Mouse (Mus musculus): ENCODE data around the gene Olfr615. TPM values are rescaled to one million over a fixed set of nuclear protein-coding genes. Genes with fewer than 3 reads are reported as not detected.

The Olfr615 gene
- polyA plus RNA-seq (2015; fragmentation: Nextera tagmentation; extraction: Ambion mirVana), result not detected in 2 replicates

DNA sequence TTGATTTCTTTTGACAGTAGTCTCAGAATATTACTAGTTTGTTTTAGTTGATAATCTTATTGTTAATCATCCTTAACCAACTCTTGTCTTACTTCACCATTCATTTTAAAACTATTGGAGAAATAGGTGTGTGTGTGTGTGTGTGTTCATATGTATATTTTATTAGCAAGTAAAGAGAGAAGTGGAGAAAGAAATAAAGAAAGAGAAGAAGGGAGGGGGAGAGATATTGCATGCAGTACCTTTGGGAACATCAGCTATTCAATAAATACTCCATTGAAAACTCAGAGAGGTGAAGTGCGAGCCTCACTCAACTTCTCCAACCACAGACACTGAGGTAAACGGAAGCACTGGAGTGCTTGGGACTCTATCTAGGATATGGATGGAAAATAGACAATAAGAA is at the start of gene Olfr615:
Gene Olfr615 (plus strand): TSS at position 301 of the 400 bp plus-strand sequence.

DNA sequence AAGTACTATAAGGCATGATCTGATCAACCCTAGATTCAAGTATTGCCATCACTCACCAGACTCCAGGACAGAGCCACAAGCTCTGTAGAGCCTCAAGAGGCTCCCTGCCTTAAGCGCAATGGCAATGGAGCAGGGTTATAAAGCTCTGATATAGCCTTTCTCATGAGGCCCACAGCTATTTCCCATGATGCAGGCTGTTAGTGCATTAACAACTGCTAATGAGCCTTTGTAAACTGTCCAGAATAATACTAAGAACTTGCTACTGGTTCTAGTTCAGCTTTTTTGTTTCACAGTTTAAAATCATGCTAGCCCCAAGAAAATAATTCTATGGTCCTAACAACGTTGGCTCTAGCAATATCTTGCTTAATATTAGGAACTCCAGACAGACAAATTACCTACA is 43.9 kb upstream of the Olfr615 start, which contains the start of gene Olfr610:
Gene Olfr610 (minus strand): TSS at position 101 of the 400 bp plus-strand sequence.

DNA sequence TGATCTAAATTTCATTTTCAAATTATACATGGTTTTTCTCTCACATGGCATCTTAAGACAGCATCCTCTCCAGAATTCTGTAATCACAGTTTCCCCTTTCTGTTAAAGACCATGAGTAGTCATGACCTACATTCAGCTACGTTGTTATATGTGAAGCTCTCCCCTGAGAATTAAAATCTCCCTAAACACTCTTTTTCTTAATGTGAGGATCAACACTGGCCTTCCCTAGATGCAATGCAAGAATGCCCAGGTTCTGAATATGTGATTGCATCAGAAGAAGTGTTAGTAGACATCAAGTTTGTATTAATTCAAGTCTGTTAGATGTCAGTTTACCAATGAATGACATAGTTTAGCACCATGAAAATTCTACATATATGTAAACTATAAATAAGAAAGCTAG is 35.1 kb upstream of the Olfr615 start, which contains the start of gene Olfr611:
Gene Olfr611 (minus strand): TSS at position 101 of the 400 bp plus-strand sequence.

DNA sequence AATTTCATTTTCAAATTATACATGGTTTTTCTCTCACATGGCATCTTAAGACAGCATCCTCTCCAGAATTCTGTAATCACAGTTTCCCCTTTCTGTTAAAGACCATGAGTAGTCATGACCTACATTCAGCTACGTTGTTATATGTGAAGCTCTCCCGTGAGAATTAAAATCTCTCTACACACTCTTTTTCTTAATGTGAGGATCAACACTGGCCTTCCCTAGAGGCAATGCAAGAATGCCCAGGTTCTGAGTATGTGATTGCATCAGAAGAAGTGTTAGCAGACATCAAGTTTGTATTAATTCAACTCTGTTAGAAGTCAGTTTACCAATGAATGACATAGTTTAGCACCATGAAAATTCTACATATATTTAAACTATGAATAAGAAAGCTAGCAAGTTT is 13.3 kb upstream of the Olfr615 start, which contains the start of gene Olfr612:
Gene Olfr612 (minus strand): TSS at position 101 of the 400 bp plus-strand sequence.

DNA sequence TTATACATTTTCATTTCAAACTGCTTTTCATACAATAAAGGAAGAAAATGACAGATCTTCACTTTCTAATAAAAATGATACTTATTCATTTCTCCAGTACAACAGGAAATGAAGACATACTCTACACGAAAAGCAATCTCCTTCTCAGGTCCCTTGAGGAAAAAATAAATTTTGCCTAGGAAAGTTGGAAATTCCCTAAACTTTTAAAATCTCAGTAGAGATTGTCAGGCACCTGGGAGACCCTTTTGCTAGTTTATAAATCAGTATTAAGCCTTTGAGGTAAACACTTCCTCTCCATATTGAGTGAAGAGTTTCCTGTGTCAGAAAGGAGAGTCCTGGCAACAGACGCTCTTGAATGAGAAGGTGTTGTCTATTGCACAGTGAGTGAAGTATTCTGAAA is 8.1 kb upstream of the Olfr615 start, which contains the start of gene Olfr613:
Gene Olfr613 (plus strand): TSS at position 301 of the 400 bp plus-strand sequence.

DNA sequence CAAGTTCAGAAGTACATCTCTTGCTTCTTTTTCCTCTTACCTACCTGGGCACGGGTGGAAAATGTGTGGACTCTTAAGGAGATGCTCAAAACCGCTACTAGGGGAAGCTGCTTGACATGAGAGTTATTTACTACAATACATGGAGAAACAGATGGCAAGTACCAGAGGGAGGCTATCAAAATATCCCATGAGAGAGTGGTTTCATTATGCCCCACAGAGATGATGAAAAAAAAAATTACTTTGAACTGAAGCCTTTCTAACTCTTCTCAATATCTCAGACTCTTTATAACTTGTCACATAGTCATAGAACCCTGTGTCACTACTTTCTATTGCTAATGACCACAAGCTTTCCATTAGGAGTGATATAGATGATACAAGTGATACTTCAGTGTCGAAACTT is 13.2 kb downstream of the Olfr615 start, which contains the start of gene Olfr616:
Gene Olfr616 (minus strand): TSS at position 101 of the 400 bp plus-strand sequence.

DNA sequence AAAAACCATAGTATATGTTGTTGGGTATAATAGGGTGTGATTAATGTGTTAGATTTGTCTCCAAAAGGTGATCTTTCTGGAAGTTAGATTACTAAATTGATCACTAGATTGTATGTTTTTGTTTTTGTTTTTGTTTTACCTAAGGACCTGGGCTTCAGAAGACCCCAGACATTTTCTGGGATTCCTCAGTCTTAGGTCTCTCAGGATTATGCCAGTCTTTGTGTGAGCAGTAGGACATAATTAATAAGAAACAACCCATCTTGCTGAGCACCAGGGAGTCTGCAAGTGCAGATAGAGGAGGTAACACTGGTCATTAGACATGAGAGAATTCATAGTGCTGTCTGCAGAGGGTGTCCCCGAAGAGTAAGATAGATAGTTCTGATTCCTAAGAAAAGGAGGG is 16.9 kb downstream of the Olfr615 start, which contains the start of gene Olfr617:
Gene Olfr617 (plus strand): TSS at position 301 of the 400 bp plus-strand sequence.

DNA sequence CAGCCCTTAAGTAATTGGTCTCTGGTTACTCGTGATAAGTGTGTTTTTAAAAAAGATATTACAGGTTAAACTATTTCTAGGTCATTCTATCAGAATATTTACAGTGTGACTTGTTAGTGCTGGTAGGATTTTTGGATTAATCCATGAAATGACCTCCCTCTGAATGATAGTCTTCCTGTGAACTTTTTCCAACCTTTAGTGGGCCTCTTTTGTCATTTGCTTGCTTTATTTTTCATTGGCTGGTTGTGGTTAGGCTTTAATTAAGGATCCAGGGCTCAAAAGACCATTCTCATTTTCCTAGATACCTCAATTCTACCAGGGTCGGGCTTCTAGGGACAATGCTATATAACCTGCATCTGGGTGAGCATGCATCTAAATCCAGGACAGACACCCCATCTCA is 33.9 kb downstream of the Olfr615 start, which contains the start of gene Olfr618:
Gene Olfr618 (plus strand): TSS at position 301 of the 400 bp plus-strand sequence.

DNA sequence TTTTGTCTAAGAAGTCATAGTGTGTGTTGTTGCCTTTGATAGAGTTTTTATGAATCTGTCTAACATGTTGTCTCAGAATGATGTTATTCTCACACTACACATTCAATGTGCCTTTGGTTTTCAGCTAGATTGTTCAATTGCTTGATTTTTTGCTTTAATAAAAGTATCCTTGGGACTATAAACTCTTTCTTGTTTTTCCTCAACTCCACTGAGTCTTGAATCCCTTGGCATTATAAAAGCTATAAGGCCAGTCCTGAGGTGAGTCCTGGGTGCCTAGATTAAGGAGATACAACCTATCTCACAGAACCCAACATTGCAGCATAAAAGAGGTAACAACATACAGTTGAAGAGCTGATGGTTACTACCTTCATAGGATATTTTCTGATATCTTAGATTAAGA is 44.4 kb downstream of the Olfr615 start, which contains the start of gene Olfr619:
Gene Olfr619 (plus strand): TSS at position 301 of the 400 bp plus-strand sequence.

DNA sequence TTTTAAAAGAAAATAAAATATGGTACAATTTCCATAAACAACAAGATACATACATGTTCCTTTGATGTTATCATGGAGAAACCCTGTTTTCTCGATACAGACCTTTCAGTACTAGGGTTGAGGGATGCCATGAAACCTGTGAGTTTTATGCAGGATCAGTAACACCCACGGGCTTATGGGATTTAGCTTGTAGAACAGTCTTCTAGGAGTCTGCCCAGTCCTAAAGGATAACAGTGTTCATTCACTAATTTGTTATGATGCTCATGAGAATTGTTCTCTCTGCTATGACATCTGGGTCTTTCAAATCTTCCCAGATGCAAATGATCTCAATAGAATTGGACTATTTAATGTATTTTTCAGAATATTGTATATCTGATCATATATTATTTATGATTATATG is 56.6 kb downstream of the Olfr615 start, which contains the start of gene Olfr620:
Gene Olfr620 (minus strand): TSS at position 101 of the 400 bp plus-strand sequence.

Other genes starting within 250 kb of the Olfr615 start
- not detected in 2 replicates for gene Olfr597, start 239.8 kb upstream of the Olfr615 start, polyA plus RNA-seq (2015; fragmentation: Nextera tagmentation; extraction: Ambion mirVana)
- gene Olfr598, start 232.5 kb upstream of the Olfr615 start, polyA plus RNA-seq (2015; fragmentation: Nextera tagmentation; extraction: Ambion mirVana), result not detected in 2 replicates
- gene Olfr599, start 220.2 kb upstream of the Olfr615 start, polyA plus RNA-seq (2015; fragmentation: Nextera tagmentation; extraction: Ambion mirVana), result not detected in 2 replicates
- gene Olfr600, start 206.4 kb upstream of the Olfr615 start, polyA plus RNA-seq (2015; fragmentation: Nextera tagmentation; extraction: Ambion mirVana), result not detected in 2 replicates
- gene Olfr601, start 193.4 kb upstream of the Olfr615 start, polyA plus RNA-seq (2015; fragmentation: Nextera tagmentation; extraction: Ambion mirVana), result not detected in 2 replicates
- gene Olfr603, start 169.9 kb upstream of the Olfr615 start, polyA plus RNA-seq (2015; fragmentation: Nextera tagmentation; extraction: Ambion mirVana), result not detected in 2 replicates
- not detected in 2 replicates for gene Usp17lc, start 141.0 kb upstream of the Olfr615 start, polyA plus RNA-seq (2015; fragmentation: Nextera tagmentation; extraction: Ambion mirVana)
- not detected in 2 replicates for gene Olfr605, start 110.6 kb upstream of the Olfr615 start, polyA plus RNA-seq (2015; fragmentation: Nextera tagmentation; extraction: Ambion mirVana)
- gene Olfr606, start 107.0 kb upstream of the Olfr615 start, polyA plus RNA-seq (2015; fragmentation: Nextera tagmentation; extraction: Ambion mirVana), result not detected in 2 replicates
- gene Olfr607, start 91.9 kb upstream of the Olfr615 start, polyA plus RNA-seq (2015; fragmentation: Nextera tagmentation; extraction: Ambion mirVana), result not detected in 2 replicates
- not detected in 2 replicates for gene Olfr608, start 86.2 kb upstream of the Olfr615 start, polyA plus RNA-seq (2015; fragmentation: Nextera tagmentation; extraction: Ambion mirVana)
- gene Olfr609, start 58.0 kb upstream of the Olfr615 start, polyA plus RNA-seq (2015; fragmentation: Nextera tagmentation; extraction: Ambion mirVana), result not detected in 2 replicates
- not detected in 2 replicates for gene Olfr610, start 44.0 kb upstream of the Olfr615 start, polyA plus RNA-seq (2015; fragmentation: Nextera tagmentation; extraction: Ambion mirVana)
- gene Olfr611, start 35.2 kb upstream of the Olfr615 start, polyA plus RNA-seq (2015; fragmentation: Nextera tagmentation; extraction: Ambion mirVana), result not detected in 2 replicates
- not detected in 2 replicates for gene Olfr612, start 13.4 kb upstream of the Olfr615 start, polyA plus RNA-seq (2015; fragmentation: Nextera tagmentation; extraction: Ambion mirVana)
- gene Olfr613, start 8.0 kb upstream of the Olfr615 start, polyA plus RNA-seq (2015; fragmentation: Nextera tagmentation; extraction: Ambion mirVana), result not detected in 2 replicates
- gene Olfr616, start 13.1 kb downstream of the Olfr615 start, polyA plus RNA-seq (2015; fragmentation: Nextera tagmentation; extraction: Ambion mirVana), result not detected in 2 replicates
- not detected in 2 replicates for gene Olfr617, start 17.0 kb downstream of the Olfr615 start, polyA plus RNA-seq (2015; fragmentation: Nextera tagmentation; extraction: Ambion mirVana)
- gene Olfr618, start 34.0 kb downstream of the Olfr615 start, polyA plus RNA-seq (2015; fragmentation: Nextera tagmentation; extraction: Ambion mirVana), result not detected in 2 replicates
- gene Olfr619, start 44.5 kb downstream of the Olfr615 start, polyA plus RNA-seq (2015; fragmentation: Nextera tagmentation; extraction: Ambion mirVana), result not detected in 2 replicates
- gene Olfr620, start 56.5 kb downstream of the Olfr615 start, polyA plus RNA-seq (2015; fragmentation: Nextera tagmentation; extraction: Ambion mirVana), result not detected in 2 replicates
- not detected in 2 replicates for gene Olfr622, start 86.6 kb downstream of the Olfr615 start, polyA plus RNA-seq (2015; fragmentation: Nextera tagmentation; extraction: Ambion mirVana)
- gene Olfr623, start 107.6 kb downstream of the Olfr615 start, polyA plus RNA-seq (2015; fragmentation: Nextera tagmentation; extraction: Ambion mirVana), result not detected in 2 replicates
- gene Olfr624, start 115.1 kb downstream of the Olfr615 start, polyA plus RNA-seq (2015; fragmentation: Nextera tagmentation; extraction: Ambion mirVana), result 0.02 and 0.08 TPM in 2 replicates
- not detected in 2 replicates for gene Olfr625-ps1, start 126.6 kb downstream of the Olfr615 start, polyA plus RNA-seq (2015; fragmentation: Nextera tagmentation; extraction: Ambion mirVana)
- gene Olfr243, start 158.6 kb downstream of the Olfr615 start, polyA plus RNA-seq (2015; fragmentation: Nextera tagmentation; extraction: Ambion mirVana), result not detected in 2 replicates
- not detected in 2 replicates for gene Olfr628, start 174.3 kb downstream of the Olfr615 start, polyA plus RNA-seq (2015; fragmentation: Nextera tagmentation; extraction: Ambion mirVana)
- 0.14 and 0.19 TPM in 2 replicates for gene Olfr629, start 188.9 kb downstream of the Olfr615 start, polyA plus RNA-seq (2015; fragmentation: Nextera tagmentation; extraction: Ambion mirVana)
- gene Olfr630, start 201.3 kb downstream of the Olfr615 start, polyA plus RNA-seq (2015; fragmentation: Nextera tagmentation; extraction: Ambion mirVana), result not detected in 2 replicates
- 0.05 TPM in 1 of 2 replicates, not detected in the other for gene Olfr69, start 215.5 kb downstream of the Olfr615 start, polyA plus RNA-seq (2015; fragmentation: Nextera tagmentation; extraction: Ambion mirVana)
- 0.02 TPM in 1 of 2 replicates, not detected in the other for gene Olfr68, start 223.6 kb downstream of the Olfr615 start, polyA plus RNA-seq (2015; fragmentation: Nextera tagmentation; extraction: Ambion mirVana)
- gene Olfr67, start 235.7 kb downstream of the Olfr615 start, polyA plus RNA-seq (2015; fragmentation: Nextera tagmentation; extraction: Ambion mirVana), result not detected in 2 replicates

Measured in spleen, postnatal 0 days (tissue).